27 mouse cellular contexts compared by ENCODE assay signal in genomic region chr2:32094001-32094707, GRCm38 (mm10). TPM values are rescaled to one million over a fixed set of nuclear protein-coding genes. Genes with fewer than 3 reads are reported as not detected.
DNase-seq lines count a peak whose midpoint lies in the region; ATAC-seq and TF ChIP-seq lines count a peak whose summit lies in the region.
"Had no signal": no experiment of that assay in that cellular context is flagged by ENCODE, and none has a peak within 500 bp of the region (broad histone marks: within the 10 kb centered on the region; RNA-seq: fewer than 3 reads in every experiment).

No protein-coding gene starts in this region.

- H3K27ac ChIP-seq in hindbrain, embryonic 10.5 days, result 0 out of 2 replicates have a peak overlapping the region, but pooled peaks have one; percentile 9
- H3K27ac ChIP-seq in hindbrain, embryonic 11.5 days (ENCODE audit: low read depth, low read length), result no peak overlapping the region
- H3K27ac ChIP-seq in liver, embryonic 14.5 days, result no peak overlapping the region; the same call in 1 of the 2 replicates
- peak overlapping the region; percentile 60 for H3K27ac ChIP-seq in intestine, postnatal 0 days (ENCODE audit: low read depth, low read length)
- H3K27ac ChIP-seq: embryonic facial prominence, embryonic 13.5 days; hindbrain, embryonic 12.5 days; kidney, postnatal 0 days; limb, embryonic 12.5 days; macrophage; midbrain, embryonic 15.5 days had no signal

- DNase-seq in hindbrain, embryonic 10.5 days (ENCODE audit: low spot score), result no peak
- no peak for DNase-seq in hindbrain, embryonic 11.5 days (ENCODE audit: low spot score)
- DNase-seq in liver, embryonic 14.5 days (ENCODE audit: low read depth in 3 of 3, low spot score in 3 of 3), result no peak
- no peak for DNase-seq in liver
- no peak for DNase-seq in cerebellum, adult 9-11 months
- no peak for DNase-seq in lung, postnatal 36 days
- DNase-seq: adrenal gland, postnatal 25 days; cerebellum, adult 11-12 months; cerebellum, postnatal 10 days; forebrain, postnatal 0 days; gastrocnemius, postnatal 14 days; heart, postnatal 14 days; kidney, adult 8-10 months; kidney, postnatal 4 days; lung, adult 18-20 months; right cerebral cortex, adult 18-20 months; thymus, postnatal 4 days had no signal

- TF ChIP-seq EP300 in liver, embryonic 14.5 days (IDR thresholded peaks at IDR 0.05; ENCODE audit: low read depth), result no peak

- H3K36me3 ChIP-seq in hindbrain, embryonic 10.5 days, result no peaks in the 10 kb centered on the region
- no peaks in the 10 kb centered on the region for H3K36me3 ChIP-seq in hindbrain, embryonic 11.5 days (ENCODE audit: control insufficient read depth, insufficient read depth, low read length)
- no peaks in the 10 kb centered on the region for H3K36me3 ChIP-seq in liver, embryonic 14.5 days (replicated peaks; ENCODE audit: control insufficient read depth, insufficient read depth, low read depth)
- H3K36me3 ChIP-seq in intestine, postnatal 0 days (ENCODE audit: control insufficient read depth, insufficient read depth), result no peaks in the 10 kb centered on the region
- H3K36me3 ChIP-seq: embryonic facial prominence, embryonic 13.5 days; G1E; hindbrain, embryonic 12.5 days; limb, embryonic 12.5 days; midbrain, embryonic 15.5 days had no signal

- 84% methylated on average over 7 of the region's 7 CpGs for WGBS in hindbrain, embryonic 10.5 days
- 85% methylated on average over 7 of the region's 7 CpGs for WGBS in hindbrain, embryonic 11.5 days
- 57% methylated on average over 7 of the region's 7 CpGs for WGBS in liver, embryonic 14.5 days (ENCODE audit: insufficient replicate concordance)
- 71% methylated on average over 7 of the region's 7 CpGs for WGBS in intestine, postnatal 0 days

- no peak for TF ChIP-seq CTCF in liver, embryonic 14.5 days (IDR thresholded peaks at IDR 0.05; ENCODE audit: low read depth)
- TF ChIP-seq CTCF in intestine, postnatal 0 days (IDR thresholded peaks at IDR 0.05; ENCODE audit: low read depth), result no peak

- H3K4me3 ChIP-seq in hindbrain, embryonic 10.5 days, result no peak overlapping the region
- no peak overlapping the region for H3K4me3 ChIP-seq in hindbrain, embryonic 11.5 days (ENCODE audit: low read depth, low read length)
- no peak overlapping the region for H3K4me3 ChIP-seq in liver, embryonic 14.5 days (ENCODE audit: insufficient read depth in 1 of 2, low read depth in 2 of 2, low read length in 2 of 2)
- H3K4me3 ChIP-seq in intestine, postnatal 0 days (ENCODE audit: low read depth, low read length), result no peak overlapping the region
- H3K4me3 ChIP-seq: embryonic facial prominence, embryonic 13.5 days; erythroblast, embryonic 14.5 days; hindbrain, embryonic 12.5 days; limb, embryonic 12.5 days; midbrain, embryonic 15.5 days had no signal

- no peak for ATAC-seq in hindbrain, embryonic 11.5 days (ENCODE audit: low FRiP score)
- 0 out of 2 replicates have a peak, but pooled peaks have one; percentile 25 for ATAC-seq in liver, embryonic 14.5 days (ENCODE audit: insufficient read depth)
- peak; percentile 82 for ATAC-seq in intestine, postnatal 0 days
- ATAC-seq: forebrain, postnatal 0 days; lung, postnatal 0 days; midbrain, embryonic 15.5 days had no signal

- H3K4me2 ChIP-seq in hindbrain, embryonic 11.5 days (replicated peaks; ENCODE audit: low read depth, low read length), result no peak overlapping the region
- no peak overlapping the region for H3K4me2 ChIP-seq in liver, embryonic 14.5 days (ENCODE audit: low read depth)
- no peak overlapping the region for H3K4me2 ChIP-seq in intestine, postnatal 0 days (replicated peaks; ENCODE audit: low read depth)
- H3K4me2 ChIP-seq: embryonic facial prominence, embryonic 13.5 days; hindbrain, embryonic 12.5 days; limb, embryonic 12.5 days; midbrain, embryonic 15.5 days had no signal

- H3K27me3 ChIP-seq in hindbrain, embryonic 10.5 days (ENCODE audit: insufficient read depth, poor library complexity, severe bottlenecking), result peaks cover 18% of the 10 kb centered on the region
- H3K27me3 ChIP-seq in hindbrain, embryonic 11.5 days (ENCODE audit: control insufficient read depth, insufficient read depth, low read length), result peaks cover under 1% of the 10 kb centered on the region
- H3K27me3 ChIP-seq in liver, embryonic 14.5 days (ENCODE audit: control insufficient read depth, insufficient read depth, low read length), result no peaks in the 10 kb centered on the region
- H3K27me3 ChIP-seq in intestine, postnatal 0 days (replicated peaks; ENCODE audit: control insufficient read depth, insufficient read depth, low read length), result peaks cover 4% of the 10 kb centered on the region

- H3K9ac ChIP-seq in hindbrain, embryonic 11.5 days (ENCODE audit: low read depth, low read length), result no peak overlapping the region
- no peak overlapping the region; the same call in 1 of the 2 replicates for H3K9ac ChIP-seq in liver, embryonic 14.5 days (replicated peaks)
- no peak overlapping the region for H3K9ac ChIP-seq in intestine, postnatal 0 days (ENCODE audit: low read depth, low read length)
- H3K9ac ChIP-seq: embryonic facial prominence, embryonic 13.5 days; forebrain, postnatal 0 days; hindbrain, embryonic 12.5 days; limb, embryonic 12.5 days; midbrain, embryonic 15.5 days had no signal

- H3K4me1 ChIP-seq in hindbrain, embryonic 10.5 days (replicated peaks), result peaks cover 24% of the 10 kb centered on the region
- H3K4me1 ChIP-seq in hindbrain, embryonic 11.5 days (replicated peaks; ENCODE audit: control insufficient read depth, insufficient read depth, low read length), result peaks cover 5% of the 10 kb centered on the region; the same call in 1 of the 2 replicates
- peaks cover 14 to 18% of the 10 kb centered on the region in 2 experiments for H3K4me1 ChIP-seq in liver, embryonic 14.5 days (replicated peaks; ENCODE audit: control insufficient read depth in 2 of 2, insufficient read depth in 2 of 2, low read length in 1 of 2)
- H3K4me1 ChIP-seq in intestine, postnatal 0 days (replicated peaks; ENCODE audit: control insufficient read depth, insufficient read depth, low read length), result 0 out of 2 replicates have a peak, but pooled peaks cover 3% of the 10 kb centered on the region

- H3K9me3 ChIP-seq in hindbrain, embryonic 10.5 days, result no peaks in the 10 kb centered on the region
- H3K9me3 ChIP-seq in hindbrain, embryonic 11.5 days (ENCODE audit: control insufficient read depth, low read length), result no peaks in the 10 kb centered on the region
- H3K9me3 ChIP-seq in liver, embryonic 14.5 days (ENCODE audit: control insufficient read depth, low read length), result no peaks in the 10 kb centered on the region
- H3K9me3 ChIP-seq in intestine, postnatal 0 days (ENCODE audit: control insufficient read depth), result no peaks in the 10 kb centered on the region
- H3K9me3 ChIP-seq: embryonic facial prominence, embryonic 13.5 days; G1E; hindbrain, embryonic 12.5 days; limb, embryonic 12.5 days; midbrain, embryonic 15.5 days had no signal

RNA-seq across cellular contexts. Expression of gene Plpp7, which starts 1.2 kb away (rescaled TPM):
- 7.6 and 7.9 TPM in 2 replicates for polyA plus RNA-seq in hindbrain, embryonic 10.5 days (2016; fragmentation: Nextera tagmentation; extraction: Ambion mirVana)
- 5.5 and 7.5 TPM in 2 replicates for polyA plus RNA-seq in hindbrain, embryonic 11.5 days (2014; fragmentation: Nextera tagmentation; extraction: Ambion mirVana)
- 1.4 TPM in 2 replicates for polyA plus RNA-seq in liver, embryonic 14.5 days (2012; rRNA removed)
- polyA plus RNA-seq in liver, embryonic 14.5 days (2014; fragmentation: Nextera tagmentation; extraction: Ambion mirVana), result 1.1 and 1.4 TPM in 2 replicates
- polyA plus RNA-seq in intestine, postnatal 0 days (2015; fragmentation: Nextera tagmentation; extraction: Ambion mirVana), result 3.1 and 3.8 TPM in 2 replicates

RNA-seq across cellular contexts. Expression of gene Fam78a, which starts 9.5 kb away (rescaled TPM):
- polyA plus RNA-seq in hindbrain, embryonic 10.5 days (2016; fragmentation: Nextera tagmentation; extraction: Ambion mirVana), result 1.5 and 2.2 TPM in 2 replicates
- polyA plus RNA-seq in hindbrain, embryonic 11.5 days (2014; fragmentation: Nextera tagmentation; extraction: Ambion mirVana), result 0.91 and 1.3 TPM in 2 replicates
- 7.8 and 8.9 TPM in 2 replicates for polyA plus RNA-seq in liver, embryonic 14.5 days (2012; rRNA removed)
- polyA plus RNA-seq in liver, embryonic 14.5 days (2014; fragmentation: Nextera tagmentation; extraction: Ambion mirVana), result 9.8 and 12.5 TPM in 2 replicates
- 6.1 and 6.2 TPM in 2 replicates for polyA plus RNA-seq in intestine, postnatal 0 days (2015; fragmentation: Nextera tagmentation; extraction: Ambion mirVana)

RNA-seq across cellular contexts. Expression of gene Prrc2b, which starts 56.7 kb away (rescaled TPM):
- 55.6 and 68.9 TPM in 2 replicates for polyA plus RNA-seq in hindbrain, embryonic 10.5 days (2016; fragmentation: Nextera tagmentation; extraction: Ambion mirVana)
- 57.6 and 69.0 TPM in 2 replicates for polyA plus RNA-seq in hindbrain, embryonic 11.5 days (2014; fragmentation: Nextera tagmentation; extraction: Ambion mirVana)
- 6.7 and 7.6 TPM in 2 replicates for polyA plus RNA-seq in liver, embryonic 14.5 days (2012; rRNA removed)
- polyA plus RNA-seq in liver, embryonic 14.5 days (2014; fragmentation: Nextera tagmentation; extraction: Ambion mirVana), result 6.2 and 10.6 TPM in 2 replicates
- 17.7 and 18.9 TPM in 2 replicates for polyA plus RNA-seq in intestine, postnatal 0 days (2015; fragmentation: Nextera tagmentation; extraction: Ambion mirVana)

Comparison
In these comparisons a context has a peak if more than half of its experiments do, and no peak if none do; other contexts are left out.
1. H3K27ac ChIP-seq: peak in hindbrain, embryonic 10.5 days (single experiment) and intestine, postnatal 0 days (single experiment); none in hindbrain, embryonic 11.5 days (single experiment) and liver, embryonic 14.5 days (single experiment).